Mouse (Mus musculus) heart, adult 2 months (tissue): ENCODE measurements at regions not wholly inside any gene's neighbourhood (a gene's known extent, or its start where the extent isn't known, plus 50 kb on each side); places are given as distances from the start of the nearest gene placed in this dataset.

Experiments used
- CTCF ChIP-seq: fragments of 200-600 bp; IDR thresholded peaks from 2 replicates; pipeline ENCODE4 v1.8.1; 2022; ENCODE audit warnings: antibody characterized with exemption, mild to moderate bottlenecking, moderate library complexity
- POLR2A ChIP-seq: fragments of 200-500 bp; IDR thresholded peaks from 2 replicates; pipeline ENCODE4 v1.6.1; 2011; ENCODE audit warnings: mild to moderate bottlenecking, low read depth, low read length, control low read depth; ENCODE audit not compliant: insufficient read depth

DNA sequence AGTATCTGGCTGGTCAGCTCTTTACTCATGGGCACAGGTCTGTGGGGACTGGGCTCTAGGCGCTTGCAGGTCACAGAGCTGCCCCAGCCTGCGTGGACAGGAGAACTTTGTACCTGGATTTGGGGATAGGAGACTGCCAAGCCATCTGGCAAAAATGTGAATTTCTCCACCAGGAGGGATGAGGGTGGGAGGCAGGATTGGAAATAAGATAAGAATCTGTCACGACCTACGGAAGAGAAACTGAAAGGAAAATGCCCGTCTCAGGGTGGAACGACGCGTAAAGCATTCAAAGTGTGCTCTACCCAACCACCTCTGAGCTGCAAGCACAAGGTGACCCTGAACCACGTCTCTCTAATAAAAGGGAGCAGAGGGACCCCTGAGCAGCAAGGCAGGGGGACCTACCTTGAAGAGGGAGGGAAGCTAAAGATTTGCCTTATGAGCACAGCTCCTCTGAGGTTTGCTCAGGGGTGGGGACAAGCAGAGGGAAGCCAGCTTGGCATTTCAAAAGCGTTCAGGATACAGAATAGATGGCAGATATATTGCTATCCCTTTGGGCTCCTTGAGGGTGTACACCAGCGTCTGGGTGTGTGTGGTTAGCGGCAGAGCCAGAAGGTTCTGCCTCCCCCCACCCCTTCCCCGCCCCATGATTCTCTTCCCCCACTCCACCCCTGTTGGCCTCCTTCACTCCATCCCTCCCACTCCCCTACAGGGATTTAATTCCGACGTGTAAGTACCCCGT is 54.9 kb upstream of the Tnrc6c start:
- TF ChIP-seq CTCF (0 out of 2 replicates have a peak, but pooled peaks have one; percentile 4), POLR2A (no peak; the same call in 1 of the 2 replicates)
